Mouse (Mus musculus): Measurements from ENCODE around the gene Ncmap. TPM values are rescaled to one million over a fixed set of nuclear protein-coding genes. Genes with fewer than 3 reads are reported as not detected.

Ncmap gene
- 1.1 and 1.2 TPM in 2 replicates for polyA plus RNA-seq (2015; fragmentation: Nextera tagmentation; extraction: Ambion mirVana)

DNA sequence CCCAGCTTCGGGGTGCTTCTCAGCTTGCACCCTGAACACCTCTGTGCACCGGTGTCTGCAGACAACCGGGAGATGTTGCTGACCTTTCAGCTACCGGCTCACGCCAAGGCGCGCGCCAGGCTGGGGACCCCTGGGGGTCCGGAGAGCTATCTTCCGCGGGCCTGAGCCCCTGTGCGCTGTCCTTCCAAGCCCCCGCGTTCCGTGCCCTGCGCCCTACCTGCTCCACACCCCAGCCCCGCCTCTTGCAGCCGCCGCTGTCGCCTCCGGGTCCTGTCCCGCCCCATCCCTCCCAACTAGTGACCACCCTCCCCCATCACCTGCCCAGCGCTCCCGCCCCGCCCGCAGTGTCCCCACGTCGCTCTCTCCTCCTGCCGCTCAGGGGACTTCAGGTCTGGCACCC is at the start of gene Ncmap:
TSS of gene Ncmap (minus strand) at position 237 of the 400 bp plus-strand sequence.
- H3K36me3 ChIP-seq (replicated peaks): no peaks in the 10 kb centered on the region
- H3K27me3 ChIP-seq (replicated peaks): peaks cover 38% of the 10 kb centered on the region
- peak within 1 kb of the TSS; percentile 60 for H3K4me2 ChIP-seq
- WGBS: under 1% methylated on average over 29 of the region's 29 CpGs
- H3K27ac ChIP-seq: no peak within 1 kb of the TSS
- H3K4me1 ChIP-seq: peaks cover 12% of the 10 kb centered on the region; the same call in 1 of the 2 replicates
- ATAC-seq (replicated peaks): no peak
- peak within 1 kb of the TSS; percentile 23 for H3K9ac ChIP-seq
- H3K9me3 ChIP-seq: no peaks in the 10 kb centered on the region
- peak within 1 kb of the TSS; percentile 33 for H3K4me3 ChIP-seq

DNA sequence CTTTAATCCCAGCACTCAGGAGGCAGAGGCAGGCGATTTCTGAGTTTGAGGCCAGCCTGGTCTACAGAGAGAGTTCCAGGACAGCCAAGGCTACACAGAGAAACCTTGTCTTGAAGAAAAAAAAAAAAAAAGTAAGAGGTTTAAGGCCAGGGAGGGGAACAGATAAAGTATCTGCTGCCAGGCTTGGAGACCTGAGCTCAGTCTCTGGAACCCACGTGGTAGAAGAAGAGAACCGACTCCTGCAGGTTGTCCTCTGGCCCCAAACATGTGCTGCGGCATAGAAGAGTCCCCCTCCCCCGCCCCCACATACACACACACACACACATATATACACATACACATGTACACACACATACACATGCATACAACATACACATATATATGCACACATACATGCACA is 44.4 kb upstream of the Ncmap start:
- Histone ChIP-seq H3K4me2 (no peak overlapping the region), H3K36me3 (replicated peaks) (no peaks in the 10 kb centered on the region), H3K9me3 (no peaks in the 10 kb centered on the region), H3K9ac (no peak overlapping the region), H3K4me1 (0 out of 2 replicates have a peak, but pooled peaks cover 2% of the 10 kb centered on the region), H3K27me3 (replicated peaks) (no peaks in the 10 kb centered on the region), H3K4me3 (no peak overlapping the region), H3K27ac (no peak overlapping the region)
- ATAC-seq (replicated peaks): no peak
- WGBS: 73% methylated on average over 5 of the region's 5 CpGs

DNA sequence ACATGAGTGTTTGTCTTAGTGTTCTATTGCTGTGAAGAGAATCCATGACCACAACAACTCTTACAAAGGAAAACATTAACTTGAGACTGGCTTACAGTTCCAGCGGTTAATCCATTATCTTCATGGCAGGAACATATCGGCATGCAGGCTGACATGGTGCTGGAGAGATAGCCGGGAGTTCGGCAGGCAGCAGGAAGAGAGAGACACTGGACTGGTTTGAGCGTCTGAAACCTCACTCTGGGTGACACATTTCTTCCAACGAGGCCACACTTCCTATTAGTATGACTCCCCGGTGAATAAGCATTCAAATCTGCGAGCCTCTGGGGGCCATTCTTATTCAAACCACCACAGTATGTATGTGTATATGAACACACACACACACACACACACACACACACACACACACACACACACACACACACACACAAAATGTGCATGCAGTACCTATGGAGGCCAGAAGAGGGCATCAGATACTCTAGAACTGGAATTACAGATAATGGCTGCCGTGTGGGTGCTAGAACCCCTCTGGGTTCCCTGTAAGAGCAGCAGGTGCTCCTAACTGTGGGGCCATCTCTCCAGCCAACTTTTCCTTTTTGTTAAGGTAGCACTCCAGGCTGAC is 42.0 kb upstream of the Ncmap start:
- no peak overlapping the region for H3K27ac ChIP-seq
- H3K27me3 ChIP-seq (replicated peaks): no peaks in the 10 kb centered on the region
- no peak overlapping the region for H3K9ac ChIP-seq
- H3K4me1 ChIP-seq: 0 out of 2 replicates have a peak, but pooled peaks cover 2% of the 10 kb centered on the region
- 61% methylated on average over 9 of the region's 9 CpGs for WGBS
- no peaks in the 10 kb centered on the region for H3K9me3 ChIP-seq
- no peak overlapping the region for H3K4me2 ChIP-seq
- no peak for ATAC-seq (replicated peaks)
- no peaks in the 10 kb centered on the region for H3K36me3 ChIP-seq (replicated peaks)
- H3K4me3 ChIP-seq: no peak overlapping the region

DNA sequence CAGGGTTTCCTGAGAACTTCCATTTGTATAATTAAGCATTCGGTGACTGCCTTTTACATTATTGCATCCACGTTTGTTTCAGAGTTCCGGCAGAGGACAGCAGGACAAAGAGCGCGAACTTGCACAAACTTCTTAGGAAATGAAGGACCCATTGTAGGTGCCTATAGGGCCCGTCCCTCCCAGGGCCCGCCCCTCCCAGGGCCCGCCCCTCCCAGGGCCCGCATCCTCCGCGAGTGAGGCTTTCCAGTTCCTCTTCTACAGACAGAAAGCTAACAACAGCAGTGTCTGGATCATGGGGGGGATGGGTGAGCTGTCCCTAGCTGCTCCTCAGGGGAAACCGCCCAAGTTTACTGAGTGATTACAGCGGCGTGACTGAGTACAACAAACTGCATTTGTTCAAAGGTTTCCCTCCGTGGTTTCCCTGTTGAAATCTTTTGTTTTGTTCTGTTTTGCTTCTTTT is 41.2 kb upstream of the Ncmap start:
- WGBS: 4% methylated on average over 15 of the region's 15 CpGs
- H3K9ac ChIP-seq: no peak overlapping the region
- ATAC-seq (replicated peaks): no peak

DNA sequence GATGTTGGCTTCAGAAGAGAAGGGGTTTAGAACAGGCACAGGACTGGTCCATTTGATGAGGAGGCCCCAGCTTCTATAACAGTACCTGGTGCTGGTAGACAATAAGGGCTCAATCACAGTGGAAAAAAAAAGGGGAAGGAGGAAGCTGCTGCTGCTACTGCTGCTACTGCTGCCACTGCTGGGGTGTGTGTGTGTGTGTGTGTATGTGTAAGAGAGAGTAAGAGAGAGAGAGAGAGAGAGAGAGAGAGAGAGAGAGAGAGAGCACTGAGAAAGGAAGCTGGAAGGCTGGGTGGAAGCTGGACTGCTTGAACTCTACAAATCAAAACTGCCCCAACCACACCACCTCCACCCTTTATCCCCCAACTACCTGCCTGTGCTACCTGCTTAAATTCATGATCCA is 39.9 kb upstream of the Ncmap start:
- Histone ChIP-seq H3K9me3 (no peaks in the 10 kb centered on the region), H3K4me1 (peaks cover 11% of the 10 kb centered on the region), H3K4me2 (no peak overlapping the region), H3K9ac (no peak overlapping the region), H3K36me3 (replicated peaks) (no peaks in the 10 kb centered on the region), H3K27ac (no peak overlapping the region), H3K4me3 (no peak overlapping the region), H3K27me3 (replicated peaks) (no peaks in the 10 kb centered on the region)
- no peak for ATAC-seq (replicated peaks)

More for the DNA sequence above, 41.2 kb upstream of the Ncmap start:
- Histone ChIP-seq H3K4me3 (no peak overlapping the region), H3K4me2 (peak overlapping the region; percentile 12; the same call in 1 of the 2 replicates), H3K27me3 (replicated peaks) (no peaks in the 10 kb centered on the region), H3K4me1 (peaks cover 8% of the 10 kb centered on the region), H3K36me3 (replicated peaks) (no peaks in the 10 kb centered on the region), H3K9me3 (no peaks in the 10 kb centered on the region), H3K27ac (no peak overlapping the region)

DNA sequence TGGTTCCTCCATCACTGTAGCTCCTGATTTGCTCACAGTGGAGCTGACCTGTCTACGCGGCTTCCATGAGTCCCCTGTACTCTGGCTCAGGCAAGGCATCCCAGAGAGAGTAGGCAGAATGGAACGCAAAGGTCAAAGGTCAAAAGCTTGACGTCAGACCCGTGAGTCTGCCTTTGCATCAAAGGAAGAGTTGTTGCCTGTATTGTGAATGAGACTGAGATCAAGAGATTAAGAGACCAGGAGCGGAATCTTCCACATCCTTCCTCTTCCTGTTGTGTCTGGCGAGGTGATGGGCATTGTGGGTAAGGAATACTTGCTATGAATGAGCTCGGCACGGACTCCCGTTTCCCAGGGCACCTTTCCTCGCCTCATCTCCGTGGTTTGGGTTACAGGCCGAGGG is 38.3 kb upstream of the Ncmap start:
- no peaks in the 10 kb centered on the region for H3K36me3 ChIP-seq (replicated peaks)
- peaks cover 21% of the 10 kb centered on the region for H3K4me1 ChIP-seq
- H3K27me3 ChIP-seq (replicated peaks): no peaks in the 10 kb centered on the region
- no peak overlapping the region for H3K27ac ChIP-seq
- H3K4me2 ChIP-seq: no peak overlapping the region
- no peak for ATAC-seq (replicated peaks)
- WGBS: 59% methylated on average over 13 of the region's 13 CpGs
- H3K9me3 ChIP-seq: no peaks in the 10 kb centered on the region
- no peak overlapping the region for H3K9ac ChIP-seq
- no peak overlapping the region for H3K4me3 ChIP-seq

DNA sequence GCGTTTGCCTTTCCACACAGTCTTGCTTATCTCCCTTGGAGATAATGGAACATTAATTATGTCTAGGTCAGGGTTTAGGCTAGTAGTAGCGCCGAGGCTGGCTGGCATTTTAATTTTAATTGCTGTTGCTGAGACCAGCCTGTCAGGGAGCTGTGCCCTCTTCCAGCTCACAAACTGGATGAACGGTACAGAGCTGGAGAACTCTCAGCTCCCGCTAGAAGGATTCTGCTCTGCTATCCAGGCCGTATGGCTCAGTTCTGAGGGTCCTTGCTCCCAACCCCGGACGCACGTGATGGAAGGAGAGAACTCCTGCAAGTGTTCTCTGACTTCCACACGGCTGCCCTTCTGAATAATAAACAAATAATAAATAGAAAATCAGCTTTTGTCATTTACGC is 36.4 kb upstream of the Ncmap start:
- Histone ChIP-seq H3K4me3 (peak overlapping the region; percentile 94), H3K4me2 (peak overlapping the region; percentile 93), H3K4me1 (peaks cover 21% of the 10 kb centered on the region), H3K27ac (peak overlapping the region; percentile 85), H3K27me3 (replicated peaks) (no peaks in the 10 kb centered on the region), H3K9ac (peak overlapping the region; percentile 65), H3K36me3 (replicated peaks) (no peaks in the 10 kb centered on the region), H3K9me3 (no peaks in the 10 kb centered on the region)
- WGBS: 28% methylated on average over 11 of the region's 11 CpGs
- peak; percentile 56; the same call in 1 of the 2 replicates for ATAC-seq (replicated peaks)

DNA sequence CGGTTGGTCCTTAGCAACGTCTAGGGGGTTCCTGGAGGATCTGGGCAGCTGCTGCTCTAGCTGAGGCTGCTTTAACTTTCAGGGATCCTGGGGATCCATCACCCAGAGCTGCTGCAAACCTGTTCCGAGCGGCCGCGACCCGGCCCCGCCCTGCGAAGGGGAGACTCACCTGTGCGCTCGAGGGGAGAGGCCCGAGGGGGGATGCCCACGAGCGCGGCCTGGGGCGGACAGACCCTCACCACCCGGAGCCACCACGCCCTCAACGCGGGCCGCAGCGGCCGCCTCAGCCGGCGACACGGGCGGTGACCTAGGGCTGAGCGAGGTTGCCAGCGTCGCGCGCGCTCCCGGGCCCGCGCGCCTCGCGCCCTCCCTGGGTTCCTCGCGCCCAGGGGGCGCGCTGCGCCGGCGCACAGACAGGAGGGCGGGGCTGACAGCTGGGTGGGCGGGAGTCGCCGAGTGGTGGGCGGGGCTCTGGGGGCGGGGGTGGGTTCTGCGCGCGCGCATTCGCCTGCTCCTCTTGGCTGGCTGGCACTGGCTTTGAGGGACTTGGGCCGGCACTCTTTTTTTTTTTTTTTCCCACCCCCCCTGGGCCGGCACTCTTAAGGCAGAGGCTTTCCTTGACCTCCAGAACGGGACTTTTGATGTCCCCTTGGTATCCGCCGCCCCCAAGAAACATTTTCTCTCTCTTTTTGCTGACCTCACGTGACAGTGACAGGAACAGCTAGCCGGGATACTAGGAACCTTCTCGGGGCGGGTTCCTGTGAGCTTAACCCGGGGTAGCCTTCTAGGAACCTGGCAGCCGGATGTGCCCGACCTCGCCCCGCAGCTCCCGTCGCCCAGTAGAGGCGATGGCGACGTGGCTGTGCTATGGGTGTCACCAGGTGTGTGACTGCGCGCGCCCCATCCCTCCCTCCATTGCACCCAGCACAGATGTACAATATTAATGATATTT is 35.7 kb upstream of the Ncmap start, which contains the start of gene Rcan3:
TSS of gene Rcan3 (minus strand) at position 411 of the 952 bp plus-strand sequence.
- Histone ChIP-seq H3K27me3 (replicated peaks) (no peaks in the 10 kb centered on the region), H3K4me3 (peak within 1 kb of the TSS; percentile 94), H3K9ac (peak within 1 kb of the TSS; percentile 95), H3K9me3 (no peaks in the 10 kb centered on the region), H3K27ac (peak within 1 kb of the TSS; percentile 85), H3K4me2 (peak within 1 kb of the TSS; percentile 93), H3K4me1 (peaks cover 19% of the 10 kb centered on the region), H3K36me3 (replicated peaks) (no peaks in the 10 kb centered on the region)
- WGBS: under 1% methylated on average over 49 of the region's 79 CpGs
- peak; percentile 80 for ATAC-seq (replicated peaks)

DNA sequence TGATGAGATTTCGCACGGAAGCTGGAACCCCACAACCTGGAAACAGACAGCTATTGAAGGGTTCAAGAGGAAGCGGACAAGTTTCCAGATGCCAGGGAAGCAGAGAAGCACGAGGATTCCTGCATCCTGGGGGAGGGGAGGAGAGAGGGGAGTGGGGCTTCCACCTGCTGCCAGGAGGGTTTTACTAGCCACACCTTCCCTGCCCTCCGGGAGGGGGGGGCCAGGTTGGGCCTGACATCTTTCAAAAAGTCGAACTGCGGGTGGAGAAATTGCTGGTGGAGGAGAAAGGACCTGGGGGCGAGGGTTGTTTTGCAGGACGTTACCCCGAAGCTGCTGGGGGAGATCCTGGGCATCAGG is 35.0 kb upstream of the Ncmap start:
- H3K27me3 ChIP-seq (replicated peaks): no peaks in the 10 kb centered on the region
- 4% methylated on average over 10 of the region's 10 CpGs for WGBS
- no peaks in the 10 kb centered on the region for H3K36me3 ChIP-seq (replicated peaks)
- 0 out of 2 replicates have a peak, but pooled peaks have one; percentile 18 for ATAC-seq (replicated peaks)
- peak overlapping the region; percentile 85 for H3K27ac ChIP-seq
- peak overlapping the region; percentile 95 for H3K9ac ChIP-seq
- peaks cover 19% of the 10 kb centered on the region for H3K4me1 ChIP-seq
- peak overlapping the region; percentile 94 for H3K4me3 ChIP-seq
- peak overlapping the region; percentile 93 for H3K4me2 ChIP-seq
- no peaks in the 10 kb centered on the region for H3K9me3 ChIP-seq

DNA sequence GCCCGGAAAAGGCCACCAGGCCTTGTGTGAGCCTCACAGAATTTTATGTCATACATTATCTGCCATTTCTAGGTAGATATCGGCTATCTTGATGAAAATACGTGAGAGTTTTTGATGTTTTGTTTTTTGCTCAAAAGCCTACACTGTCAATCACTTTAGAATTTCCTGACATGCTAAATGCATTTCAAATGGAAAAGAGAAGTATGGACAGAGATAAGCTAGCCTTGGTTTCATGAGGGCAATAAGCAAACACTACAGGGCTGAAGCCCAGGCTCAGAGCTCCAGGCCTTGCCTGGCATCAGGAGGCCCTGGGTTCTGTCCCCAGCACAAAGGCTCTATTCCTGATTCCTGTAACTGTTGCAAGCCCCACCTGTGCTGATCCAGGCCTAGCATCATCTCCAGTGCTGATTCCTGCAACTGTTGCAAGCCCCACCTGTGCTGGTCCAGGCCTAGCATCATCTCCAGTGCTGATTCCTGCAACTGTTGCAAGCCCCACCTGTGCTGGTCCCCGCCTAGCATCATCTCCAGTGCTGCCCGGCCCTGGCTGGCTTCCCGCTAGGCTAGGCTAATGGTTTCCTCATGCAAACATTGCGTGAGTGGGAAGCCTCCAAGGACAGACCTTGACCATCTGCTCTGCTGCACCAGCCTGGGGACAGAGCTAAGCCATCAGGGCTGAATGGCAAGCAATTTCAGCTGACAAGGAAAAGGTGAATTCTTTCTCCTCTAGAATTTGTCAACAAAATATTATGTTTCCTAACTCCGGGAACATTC is 32.1 kb upstream of the Ncmap start:
- no peaks in the 10 kb centered on the region for H3K9me3 ChIP-seq
- H3K4me3 ChIP-seq: no peak overlapping the region
- H3K36me3 ChIP-seq (replicated peaks): no peaks in the 10 kb centered on the region
- no peak overlapping the region for H3K4me2 ChIP-seq
- no peak overlapping the region for H3K27ac ChIP-seq
- peaks cover 19% of the 10 kb centered on the region for H3K4me1 ChIP-seq
- ATAC-seq (replicated peaks): no peak
- H3K27me3 ChIP-seq (replicated peaks): no peaks in the 10 kb centered on the region
- 78% methylated on average over 8 of the region's 8 CpGs for WGBS
- H3K9ac ChIP-seq: no peak overlapping the region

DNA sequence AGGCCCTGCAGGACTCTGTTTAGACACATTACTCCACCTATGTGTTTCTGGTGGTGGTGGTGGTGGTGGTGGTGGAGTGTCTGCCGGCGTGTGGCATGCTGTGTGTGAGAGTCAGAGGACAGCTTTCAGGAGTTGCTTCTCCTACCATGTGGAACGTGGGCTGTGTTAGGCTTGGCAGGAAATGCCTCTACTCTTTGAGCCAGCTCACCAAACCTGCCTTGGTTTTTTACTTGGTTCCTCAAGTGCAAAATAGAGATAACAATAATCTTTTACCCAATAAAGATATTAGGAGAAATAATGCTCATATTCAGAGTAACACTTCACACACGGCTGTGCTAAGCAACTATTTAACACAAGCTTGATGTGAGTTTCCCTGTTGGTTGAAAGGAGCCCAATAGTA is 31.4 kb upstream of the Ncmap start:
- H3K27ac ChIP-seq: no peak overlapping the region
- H3K27me3 ChIP-seq (replicated peaks): no peaks in the 10 kb centered on the region
- H3K4me3 ChIP-seq: no peak overlapping the region
- 92% methylated on average over 4 of the region's 4 CpGs for WGBS
- peaks cover under 1% of the 10 kb centered on the region; the same call in 1 of the 2 replicates for H3K36me3 ChIP-seq (replicated peaks)
- H3K9me3 ChIP-seq: no peaks in the 10 kb centered on the region
- no peak overlapping the region for H3K4me2 ChIP-seq
- H3K9ac ChIP-seq: no peak overlapping the region
- peaks cover 15% of the 10 kb centered on the region for H3K4me1 ChIP-seq
- no peak for ATAC-seq (replicated peaks)

DNA sequence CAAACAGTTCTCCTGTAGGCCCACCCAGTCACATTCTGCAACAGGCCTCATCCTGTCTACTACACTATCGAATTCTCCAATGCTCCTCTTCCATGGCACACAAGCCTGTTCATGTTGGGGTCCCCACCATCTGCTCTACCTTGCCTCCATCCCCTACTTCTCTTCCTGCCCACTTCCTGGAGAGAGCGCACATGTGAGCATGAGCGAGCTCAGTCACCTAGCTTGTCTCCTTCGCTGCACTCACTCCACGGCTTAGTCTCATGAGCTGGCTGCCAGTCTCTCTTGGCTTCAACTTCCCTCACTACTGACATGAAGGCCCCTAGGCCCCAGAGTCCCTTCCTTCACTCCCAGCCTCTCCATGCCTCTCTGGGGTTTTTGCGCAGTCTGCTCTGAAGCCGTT is 28.6 kb upstream of the Ncmap start:
- Histone ChIP-seq H3K36me3 (replicated peaks) (peaks cover 5% of the 10 kb centered on the region; the same call in 1 of the 2 replicates), H3K27me3 (replicated peaks) (no peaks in the 10 kb centered on the region), H3K27ac (no peak overlapping the region), H3K9ac (no peak overlapping the region), H3K4me3 (no peak overlapping the region), H3K4me2 (no peak overlapping the region), H3K4me1 (no peaks in the 10 kb centered on the region), H3K9me3 (no peaks in the 10 kb centered on the region)
- ATAC-seq (replicated peaks): no peak
- WGBS: 90% methylated on average over 7 of the region's 7 CpGs

All from midbrain, embryonic 15.5 days (tissue).